Mouse (Mus musculus) granulocyte monocyte progenitor cell, adult 5-6 weeks (primary cell): ENCODE measurements around the gene Akt2. TPM values are rescaled to one million over a fixed set of nuclear protein-coding genes. Genes with fewer than 3 reads are reported as not detected.

Experiments used
- ATAC-seq: replicated peaks from 2 replicates; pipeline ENCODE4 v1.8.0; 2016; ENCODE audit warnings: mild to moderate bottlenecking, moderate TSS enrichment, inconsistent platforms; ENCODE audit not compliant: poor library complexity, severe bottlenecking
- total RNA-seq, 2 experiments: library from RNA; stranded (forward) in 1 of 2; stranded (reverse) in 1 of 2; fragments of 200-712, 200-1000 nt in 1 of 2; fragments of >200 nt in 1 of 2; fragmentation: Nextera tagmentation in 1 of 2; gene quantifications; 2 replicates each; pipeline ENCODE4 v1.2.3; 2014 to 2017

The Akt2 gene
- total RNA-seq, 2 experiments from 2014 or later: 36.1 to 43.7 TPM

GRCm38 (mm10) chr7:27586861-27587260, 4.5 kb upstream of the Akt2 start:
- ATAC-seq: no peak

- ATAC-seq: no peak
Measured at GRCm38 (mm10) chr7:27587741-27588140, 3.6 kb upstream of the Akt2 start.

DNA sequence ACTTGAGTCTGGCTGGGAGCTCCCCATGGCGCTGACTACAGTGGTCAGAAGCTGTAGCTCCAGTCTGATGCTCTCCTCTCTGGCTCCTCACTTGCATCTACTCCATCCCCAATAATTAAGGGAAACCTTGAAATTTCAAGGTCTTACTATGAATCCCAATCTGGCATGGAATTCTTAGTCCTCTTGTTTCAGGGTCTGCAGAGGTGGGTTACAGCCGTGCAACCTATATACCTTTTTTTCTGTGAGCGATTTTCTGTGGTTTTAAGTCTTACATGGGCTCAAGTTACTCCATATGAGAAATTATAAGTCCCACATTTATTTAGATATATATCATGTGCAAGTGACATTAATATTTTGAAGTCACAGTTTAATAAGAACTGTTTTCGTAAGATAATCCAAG, 1.3 kb upstream of the Akt2 start:
- ATAC-seq: no peak

GRCm38 (mm10) chr7:27590566-27591213, 662 bp upstream of the Akt2 start:
- ATAC-seq: no peak

- ATAC-seq: peak; percentile 28
Measured at GRCm38 (mm10) chr7:27592217-27592929, 1.0 kb downstream of the Akt2 start.

DNA sequence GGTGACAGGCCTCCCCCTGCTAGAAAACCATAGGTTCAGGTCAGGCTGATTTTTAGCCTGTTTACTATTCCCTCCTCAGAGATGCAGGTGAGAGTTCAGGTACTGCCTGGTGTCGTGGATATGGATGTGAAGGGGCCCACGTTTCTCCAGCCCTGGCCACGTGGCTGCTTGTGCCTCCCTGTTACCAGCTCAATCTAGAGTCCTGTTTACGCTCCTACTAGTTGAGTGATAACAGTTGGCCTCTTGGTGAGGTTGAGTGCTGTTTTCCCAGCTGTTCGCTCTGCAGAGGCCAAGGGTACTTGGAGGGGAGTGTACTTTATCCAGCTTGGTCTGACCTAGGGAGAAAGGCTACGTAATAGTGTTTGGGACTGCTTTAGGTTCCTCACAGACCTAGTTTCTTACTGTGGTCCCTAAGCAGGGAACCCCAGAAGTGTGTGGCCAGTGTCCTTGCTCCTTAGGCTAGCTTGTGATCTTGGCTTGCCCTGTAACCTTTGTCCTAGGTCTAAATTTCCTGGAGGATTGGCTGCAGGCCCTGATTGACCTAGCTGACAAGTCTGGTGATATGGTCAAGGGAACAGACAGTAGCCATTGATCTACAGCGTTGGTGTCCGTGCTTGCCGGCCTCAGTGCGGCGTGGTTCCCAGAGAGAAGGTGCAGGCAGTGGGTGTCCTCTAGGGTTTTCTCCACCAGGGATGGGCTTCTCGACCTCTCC, 1.7 kb downstream of the Akt2 start:
- ATAC-seq: no peak

- no peak for ATAC-seq
Measured at GRCm38 (mm10) chr7:27596586-27597503, 5.5 kb downstream of the Akt2 start.

DNA sequence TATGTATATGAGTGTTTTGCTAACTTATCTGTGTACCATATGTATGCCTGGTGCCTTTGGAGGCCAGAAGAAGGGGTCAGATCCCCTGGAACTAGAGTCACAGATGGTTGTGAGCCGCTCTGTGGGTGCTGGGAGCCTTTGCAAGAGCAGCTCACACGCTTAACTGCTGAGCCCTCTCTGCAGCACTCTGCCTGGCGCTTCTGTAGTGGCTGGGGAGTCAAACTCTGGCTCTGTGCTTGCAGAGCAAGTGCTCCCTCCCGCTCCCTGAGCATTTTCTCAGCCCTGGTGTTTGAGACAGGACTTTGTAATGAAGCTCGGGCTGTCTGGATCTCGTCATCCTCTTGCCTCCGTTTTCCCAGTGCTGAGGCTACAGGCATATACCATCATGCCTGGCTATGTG, 6.7 kb downstream of the Akt2 start:
- no peak for ATAC-seq

GRCm38 (mm10) chr7:27601628-27602027, 10.3 kb downstream of the Akt2 start:
- no peak for ATAC-seq

DNA sequence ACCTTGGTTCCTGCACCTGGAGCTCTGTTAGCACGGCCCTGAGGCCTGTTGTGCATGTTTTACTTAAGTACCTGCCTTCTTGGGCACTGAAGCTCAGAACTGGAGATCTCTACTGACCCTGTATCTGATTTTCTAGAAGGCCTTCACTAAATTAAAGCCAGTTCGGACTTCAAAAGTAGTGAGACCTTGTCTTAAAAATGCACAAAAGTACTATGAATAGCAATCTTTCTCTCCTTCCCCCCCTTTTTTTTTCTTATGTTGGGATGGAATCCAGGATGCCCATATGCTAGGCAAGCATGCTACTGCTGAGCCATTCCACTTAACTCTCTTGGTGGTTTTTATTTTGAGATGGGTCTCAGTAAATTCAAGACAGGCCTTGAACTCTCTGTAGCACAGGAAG, 10.8 kb downstream of the Akt2 start:
- no peak for ATAC-seq

DNA sequence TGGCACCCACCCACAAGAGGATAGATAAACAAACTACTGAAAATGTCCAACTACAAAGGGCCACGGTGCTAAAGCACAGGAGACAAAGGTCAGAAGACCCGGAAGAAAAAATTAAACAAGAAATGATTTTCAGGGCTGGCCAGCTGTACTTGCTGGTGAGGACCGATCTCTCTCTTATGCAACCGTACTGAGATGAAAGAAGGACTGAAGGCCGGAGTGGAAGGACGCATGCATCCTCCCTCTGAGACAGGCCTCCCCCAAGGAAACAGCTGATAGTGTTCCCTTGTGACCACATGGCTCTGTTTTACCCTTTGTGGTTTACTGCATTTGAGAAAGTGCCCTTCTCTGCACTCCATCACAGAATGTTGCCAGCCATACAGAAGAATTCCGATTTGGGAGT, 11.5 kb downstream of the Akt2 start:
- ATAC-seq: peak; percentile 34

DNA sequence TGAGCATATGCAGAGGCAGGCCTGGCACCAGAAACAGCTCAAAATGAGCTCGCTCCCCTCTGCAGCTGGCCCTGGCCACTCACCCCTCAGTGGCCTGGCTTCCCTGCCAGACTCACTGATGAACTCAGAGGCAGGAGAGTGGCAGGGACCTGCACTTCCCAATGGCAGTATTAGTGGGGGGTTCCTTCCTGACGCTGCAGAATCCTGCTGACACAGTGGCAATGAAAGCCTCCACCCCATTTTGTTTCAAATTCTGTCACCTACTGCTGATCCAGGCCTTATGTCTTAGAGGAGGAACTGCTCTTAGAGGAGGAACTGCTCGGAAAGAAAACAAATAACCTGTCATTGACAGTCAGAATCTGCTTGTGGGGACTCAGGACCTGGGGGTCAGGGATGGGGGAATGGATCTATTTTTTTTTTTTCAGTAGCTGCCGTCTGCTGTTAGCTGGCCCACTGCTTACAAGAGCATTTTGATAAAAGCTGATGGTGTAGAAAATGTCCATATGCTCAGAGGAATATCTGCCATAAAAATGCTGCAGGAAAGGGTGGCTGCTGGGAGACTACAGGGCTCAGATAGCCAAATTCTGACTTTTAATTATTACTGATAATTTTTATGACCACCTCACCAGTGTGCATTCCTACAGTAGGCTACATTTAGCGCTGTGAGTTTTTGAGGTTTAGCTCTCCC, 13.5 kb downstream of the Akt2 start:
- ATAC-seq: 0 out of 2 replicates have a peak, but pooled peaks have one; percentile 3

- peak; percentile 54 for ATAC-seq
Measured at GRCm38 (mm10) chr7:27605499-27606285, 14.3 kb downstream of the Akt2 start.

DNA sequence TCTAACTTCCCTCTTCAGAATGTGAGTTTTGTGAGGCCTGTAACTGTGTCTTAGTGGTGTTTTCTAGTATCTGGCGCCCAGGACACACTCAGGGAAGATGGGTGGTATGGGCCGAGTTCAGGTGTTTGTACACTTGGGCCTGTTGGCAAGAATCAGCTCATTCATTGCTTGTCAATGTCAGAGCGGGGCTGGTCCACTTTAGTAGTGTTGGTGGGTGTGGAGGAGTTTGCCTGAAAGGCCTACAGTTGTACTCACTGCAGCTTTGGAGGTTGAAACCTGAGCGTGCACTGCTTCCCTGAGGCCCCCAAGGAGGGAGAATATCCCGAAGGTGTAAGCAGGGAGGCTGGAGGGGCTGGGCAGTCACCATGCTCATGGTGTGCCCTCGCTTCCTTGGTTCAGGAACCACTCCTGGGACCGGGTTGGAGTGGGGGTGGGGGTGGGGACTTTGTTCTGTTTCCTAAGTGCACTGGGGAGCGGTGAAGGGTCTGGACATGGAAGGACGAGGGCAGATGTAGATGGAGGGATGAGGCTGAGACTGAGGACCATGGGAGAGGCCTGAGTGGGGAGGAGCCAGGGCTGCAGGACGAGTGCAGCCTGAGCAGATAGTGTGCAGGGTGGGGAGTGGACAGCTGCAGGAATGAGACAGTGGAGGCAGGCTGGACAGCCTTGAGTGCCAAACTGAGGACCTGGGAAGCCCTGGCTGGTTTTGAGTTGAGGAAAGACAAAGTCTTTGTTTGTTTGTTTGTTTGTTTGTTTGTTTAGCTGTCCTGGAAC, 15.3 kb downstream of the Akt2 start:
- ATAC-seq: no peak

DNA sequence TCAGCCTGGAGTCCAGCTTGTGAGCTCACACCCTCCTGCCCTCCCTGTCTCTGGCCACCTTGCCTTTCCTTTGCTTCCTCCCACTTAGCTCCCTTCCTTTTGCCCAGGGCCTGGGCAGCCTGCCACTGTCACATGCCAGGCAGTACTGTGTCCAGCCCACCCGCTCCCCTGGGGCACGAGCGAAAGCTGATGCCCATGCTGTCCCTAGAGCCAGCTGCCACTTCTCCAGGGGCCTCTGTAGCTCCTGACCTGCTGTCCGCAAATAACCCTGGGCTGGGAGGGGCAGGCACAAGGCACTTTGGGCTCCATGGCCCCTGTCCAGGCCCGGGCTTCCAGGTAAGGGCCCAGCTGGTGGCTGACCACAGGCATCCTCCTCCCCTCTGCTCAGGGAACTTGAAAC, 16.2 kb downstream of the Akt2 start:
- peak; percentile 10 for ATAC-seq

DNA sequence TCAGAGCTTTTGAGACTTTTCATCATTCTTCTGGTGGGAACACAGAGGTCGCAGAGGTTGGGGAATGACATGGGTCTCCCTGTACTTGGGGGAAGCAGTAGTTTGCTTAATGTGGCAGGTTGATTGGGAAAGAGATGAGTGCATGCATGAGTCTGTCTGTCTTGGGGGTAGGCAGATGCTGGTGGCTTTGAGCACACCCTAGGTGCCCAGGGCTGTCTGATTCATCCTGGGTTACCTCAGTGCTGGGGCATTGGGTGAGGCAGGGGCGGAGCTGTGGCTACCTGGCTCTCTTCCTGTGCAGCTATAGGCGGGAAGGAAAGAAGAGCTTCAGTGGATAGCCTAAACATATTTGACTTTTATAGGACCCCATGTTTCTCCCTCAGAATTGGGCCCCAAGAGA, 16.8 kb downstream of the Akt2 start:
- ATAC-seq: peak; percentile 65

GRCm38 (mm10) chr7:27609285-27609684, 17.9 kb downstream of the Akt2 start:
- ATAC-seq: no peak

- peak; percentile 29 for ATAC-seq
Measured at GRCm38 (mm10) chr7:27609688-27610087, 18.3 kb downstream of the Akt2 start.
